Mouse (Mus musculus) embryo, embryonic 10 days (tissue): Measurements from ENCODE around the gene Mfap1b.

Experiments used
- DNase-seq: peaks from one replicate; pipeline ENCODE4 v3.0.0-alpha.2; 2015; ENCODE audit warnings: low spot score

Mfap1b gene

DNA sequence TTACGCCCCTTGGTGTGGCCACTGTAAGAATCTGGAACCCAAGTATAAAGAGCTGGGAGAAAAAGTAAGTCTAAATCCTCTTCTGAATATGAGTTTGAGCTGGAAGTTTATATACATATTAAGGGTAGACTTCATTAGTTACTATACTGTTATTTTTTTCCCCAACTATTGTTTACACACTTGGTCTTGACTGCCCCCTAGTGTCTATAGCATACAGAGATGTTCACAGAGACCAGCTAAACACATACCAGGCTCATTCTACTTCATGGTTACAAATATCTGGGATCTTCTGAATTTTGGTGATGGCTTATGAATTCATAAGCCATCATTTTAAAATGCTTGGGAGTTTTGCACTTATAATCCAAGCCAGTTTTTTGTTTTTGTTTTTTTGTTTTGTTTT, 39.0 kb downstream of the Mfap1b start:
- peak; percentile 48 for DNase-seq

DNA sequence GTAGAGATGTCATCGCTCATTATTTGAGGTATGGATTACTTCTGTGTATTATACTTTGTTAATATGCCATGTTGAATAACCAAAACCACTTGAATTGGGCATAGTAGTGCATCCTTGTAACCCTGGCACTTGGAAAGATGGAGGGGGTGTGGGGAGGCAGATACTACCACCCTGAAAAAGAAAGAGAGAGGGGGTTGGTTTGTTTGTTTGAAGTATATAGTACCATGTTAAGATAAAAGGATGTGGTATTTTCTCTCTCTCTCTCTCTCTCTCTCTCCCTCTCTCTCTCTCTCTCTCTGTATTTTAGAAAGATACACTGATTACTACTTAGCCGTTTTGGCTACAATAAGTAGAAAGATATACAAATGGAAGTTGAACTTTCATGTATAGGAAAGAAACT, 48.0 kb downstream of the Mfap1b start:
- no peak for DNase-seq

DNA sequence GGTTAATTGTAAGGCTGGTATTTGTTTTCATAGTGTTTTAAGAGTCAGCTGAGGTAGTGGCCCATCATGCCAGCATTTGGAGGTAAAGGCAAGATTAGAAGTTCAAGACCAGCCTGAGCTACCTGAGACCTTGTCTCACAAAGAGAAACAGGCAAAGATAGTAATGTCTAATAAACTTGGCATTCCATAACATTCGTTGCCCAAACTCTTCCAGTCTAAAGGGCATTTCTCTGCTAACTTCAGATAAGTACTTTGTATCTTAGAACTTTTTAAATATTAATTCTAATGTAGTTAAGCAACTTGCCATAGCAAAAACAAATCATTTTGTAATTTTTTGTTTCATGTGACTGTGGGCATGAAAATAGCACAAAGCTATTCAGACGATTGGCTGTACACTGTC, 50.7 kb downstream of the Mfap1b start:
- DNase-seq, result no peak

DNA sequence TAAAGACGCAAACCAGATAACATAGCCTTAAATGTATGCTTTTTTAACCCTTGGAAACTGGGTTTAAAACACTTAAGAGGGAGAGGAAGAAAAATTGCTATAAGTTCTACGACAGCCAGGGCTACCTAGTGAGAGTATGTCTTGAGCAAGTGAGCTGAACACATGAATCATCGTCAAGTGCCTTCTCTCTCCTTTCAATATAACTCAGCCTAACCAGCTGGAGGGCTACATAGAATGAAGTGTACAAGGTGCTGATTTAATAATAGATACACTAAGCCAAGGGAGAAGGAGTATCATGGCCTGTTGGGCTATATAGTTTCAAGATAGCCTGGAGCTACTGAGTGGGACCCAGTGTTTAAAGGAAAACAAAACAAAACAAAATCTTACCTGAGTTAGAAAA, 55.4 kb downstream of the Mfap1b start:
- no peak for DNase-seq

DNA sequence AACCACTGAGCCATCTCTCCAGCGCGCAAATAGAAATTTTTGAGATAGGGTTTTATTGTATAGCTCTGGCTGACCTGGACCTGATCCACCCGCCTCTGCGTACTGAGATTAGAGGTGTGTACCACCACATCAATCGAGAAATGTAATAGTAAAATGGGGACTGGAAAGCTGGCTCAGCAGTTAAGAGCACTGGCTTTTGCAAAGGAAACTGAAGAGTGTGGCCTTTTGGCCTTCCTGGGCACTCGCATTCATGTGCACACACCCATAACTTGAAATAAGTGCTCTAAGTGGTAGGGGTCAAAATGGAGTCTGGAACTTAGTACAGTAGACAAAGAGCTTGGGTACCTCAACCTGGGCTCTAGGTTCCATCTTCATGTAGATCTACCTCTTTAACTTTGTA, 57.5 kb downstream of the Mfap1b start:
- no peak for DNase-seq

DNA sequence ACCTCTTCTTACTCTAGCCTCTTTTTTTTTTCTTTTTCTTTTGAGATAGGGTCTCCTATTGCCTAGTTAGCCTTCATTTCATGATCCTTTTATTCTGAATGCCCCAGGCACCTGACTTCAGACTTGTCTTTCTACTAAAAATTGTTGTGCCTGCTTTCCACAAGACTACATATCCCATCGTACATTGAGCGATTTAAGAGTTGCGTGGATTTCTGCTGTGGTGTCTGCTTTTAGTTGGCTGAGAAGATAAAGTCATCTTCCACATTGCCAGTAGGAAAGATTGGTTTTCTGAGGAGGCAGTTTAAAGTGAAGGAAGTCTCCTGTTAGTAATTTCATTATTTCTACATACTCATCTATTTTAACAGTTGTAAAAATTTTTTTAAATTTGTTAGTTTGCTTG, 58.3 kb downstream of the Mfap1b start:
- DNase-seq, result no peak

DNA sequence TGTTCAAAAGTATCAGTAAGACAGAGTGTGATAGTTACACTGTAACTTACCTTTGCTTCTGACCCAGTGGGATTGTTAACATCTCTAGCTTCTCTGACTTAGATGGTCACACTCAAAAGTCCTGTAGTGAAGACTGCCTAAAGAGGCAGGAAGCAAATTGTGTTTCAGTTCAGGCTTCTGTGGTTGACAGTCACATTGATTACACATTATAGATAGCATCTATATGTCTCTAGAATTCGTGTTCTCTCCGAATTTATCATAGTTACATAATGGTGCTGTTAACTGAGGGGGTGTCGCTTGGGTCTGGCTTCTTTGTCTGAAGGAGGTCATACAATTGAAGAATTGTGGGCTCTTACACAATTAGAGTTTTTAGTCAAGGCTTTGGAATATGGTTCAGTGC, 58.8 kb downstream of the Mfap1b start:
- DNase-seq, result no peak

DNA sequence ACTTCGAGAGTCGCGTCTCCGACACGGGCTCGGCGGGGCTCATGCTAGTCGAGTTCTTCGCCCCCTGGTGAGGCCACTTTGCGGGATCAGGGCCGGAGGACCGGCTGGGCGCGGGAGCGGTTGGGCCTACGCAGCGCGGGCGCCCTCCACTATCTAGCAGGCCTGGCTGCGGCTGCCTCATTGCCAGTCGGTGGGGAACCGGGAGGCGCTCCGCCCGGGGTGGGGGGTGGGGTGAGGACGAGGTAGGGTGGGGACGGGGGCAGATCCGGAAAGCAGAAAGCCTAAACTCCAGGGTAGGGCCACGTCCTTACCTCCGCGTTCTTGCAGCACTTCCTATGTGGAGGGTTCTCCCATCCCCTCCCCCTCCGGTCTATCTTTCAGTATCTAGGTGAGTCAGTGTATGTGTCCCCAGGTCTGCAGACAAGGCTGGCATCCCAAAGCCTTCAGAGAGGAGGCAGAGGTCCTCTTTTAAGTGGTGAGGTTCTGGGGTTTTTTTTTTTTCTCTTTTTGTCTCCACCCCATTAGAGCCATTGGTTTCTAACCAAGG, 59.7 kb downstream of the Mfap1b start:
- peak; percentile 57 for DNase-seq

DNA sequence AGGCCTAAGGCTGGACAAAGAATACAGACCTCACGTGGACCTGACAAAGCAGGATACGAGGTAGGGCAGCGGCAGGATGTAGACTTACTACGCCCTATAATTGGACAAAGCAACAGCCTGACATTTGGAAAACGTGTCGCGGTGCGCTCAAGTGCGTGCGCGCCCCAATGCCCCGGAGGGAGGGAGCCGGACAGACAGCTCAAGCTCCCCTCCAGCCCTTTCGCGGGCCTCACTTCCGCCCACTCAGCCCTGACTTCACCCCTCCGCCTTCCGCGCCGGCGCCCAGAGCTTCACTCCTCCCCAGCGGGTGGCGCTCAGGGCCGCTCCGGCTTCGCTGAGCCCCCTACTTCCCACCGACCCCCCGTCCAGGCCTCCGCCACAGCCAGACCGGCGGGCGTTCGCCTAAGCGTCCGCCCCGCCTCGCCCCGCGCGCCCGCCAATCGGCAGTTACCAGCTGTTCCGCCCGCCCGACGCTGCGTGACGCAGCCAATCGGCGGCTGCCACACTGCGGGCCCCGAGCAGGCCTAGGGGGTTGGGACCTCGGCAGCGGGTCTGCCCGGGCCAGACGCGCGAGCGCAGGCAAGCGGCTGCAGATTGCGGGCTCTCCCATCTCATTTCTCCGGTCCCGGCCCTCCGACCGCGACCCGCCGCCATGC, 60.4 kb downstream of the Mfap1b start, which contains the start of the genes Pdia3 and Catsper2:
Gene Pdia3, plus strand, starts transcription at position 389 of the 656 bp plus-strand sequence.
Gene Catsper2, minus strand, starts transcription at position 406 of the 656 bp plus-strand sequence.
- peak; percentile 98 for DNase-seq

DNA sequence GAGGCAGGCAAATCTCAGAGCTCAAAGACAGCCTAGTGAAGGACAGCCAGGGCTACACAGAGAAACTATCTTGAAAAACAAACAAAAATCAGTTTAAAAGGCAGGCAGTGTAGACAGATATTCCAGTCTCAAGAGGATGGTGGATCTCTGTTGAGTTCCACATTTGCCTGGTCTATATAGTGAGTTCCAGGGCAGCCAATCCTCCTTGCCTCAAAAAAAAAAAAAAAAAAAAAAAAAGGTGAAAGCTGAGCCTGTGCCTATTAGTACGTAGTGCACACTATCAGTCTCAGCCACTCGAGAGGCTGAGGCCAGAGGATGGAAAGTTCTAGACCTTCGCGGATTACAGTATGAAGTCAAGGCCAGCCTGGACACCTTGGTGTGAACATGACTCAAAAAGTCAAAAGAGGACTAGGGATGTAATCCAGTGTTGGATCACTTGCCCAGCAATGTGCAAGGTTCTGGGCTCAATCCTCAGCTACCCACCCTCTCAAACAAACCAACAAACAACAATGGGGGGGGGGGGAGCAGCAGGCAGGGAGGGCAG, 61.0 kb downstream of the Mfap1b start:
- DNase-seq, result peak; percentile 49
